Mouse (Mus musculus): ENCODE measurements around the gene 9930022D16Rik. TPM values are rescaled to one million over a fixed set of nuclear protein-coding genes. Genes with fewer than 3 reads are reported as not detected.

The 9930022D16Rik gene
- polyA plus RNA-seq (2015; fragmentation: Nextera tagmentation; extraction: Ambion mirVana), result not detected in 2 replicates

- H3K4me3 ChIP-seq (ENCODE audit: low read length), result no peak within 1 kb of the TSS
- no peak within 1 kb of the TSS for H3K27ac ChIP-seq (ENCODE audit: low read length)
- no peaks in the 10 kb centered on the region for H3K4me1 ChIP-seq (ENCODE audit: control insufficient read depth, insufficient read depth, low read length)
- H3K36me3 ChIP-seq (ENCODE audit: control insufficient read depth, insufficient read depth), result no peaks in the 10 kb centered on the region
- ATAC-seq (replicated peaks; ENCODE audit: extremely low read depth, insufficient read depth, low FRiP score), result no peak
- no peak within 1 kb of the TSS for H3K9ac ChIP-seq (ENCODE audit: low read length)
- H3K9me3 ChIP-seq (replicated peaks; ENCODE audit: control insufficient read depth, low read length), result no peaks in the 10 kb centered on the region; the same call in 1 of the 2 replicates
- H3K4me2 ChIP-seq (ENCODE audit: low read depth, low read length), result no peak within 1 kb of the TSS
- 64% methylated on average over 6 of the region's 6 CpGs for WGBS
- no peaks in the 10 kb centered on the region for H3K27me3 ChIP-seq (ENCODE audit: control insufficient read depth, insufficient read depth, low read length)
Observed at GRCm38 (mm10) chr11:109413617-109414016, at the start of gene 9930022D16Rik. TSS of gene 9930022D16Rik (plus strand) at chr11:109413917.

GRCm38 (mm10) chr11:109364337-109364736 is 49.4 kb upstream of the 9930022D16Rik start:
- H3K4me1 ChIP-seq (ENCODE audit: control insufficient read depth, insufficient read depth, low read length), result peaks cover 64% of the 10 kb centered on the region
- H3K9me3 ChIP-seq (replicated peaks; ENCODE audit: control insufficient read depth, low read length), result no peaks in the 10 kb centered on the region
- H3K4me2 ChIP-seq (ENCODE audit: low read depth, low read length), result peak overlapping the region; percentile 66

GRCm38 (mm10) chr11:109364881-109365280 is 48.8 kb upstream of the 9930022D16Rik start:
- peak overlapping the region; percentile 17; the same call in 1 of the 2 replicates for H3K27ac ChIP-seq (ENCODE audit: low read length)
- H3K9me3 ChIP-seq (replicated peaks; ENCODE audit: control insufficient read depth, low read length), result no peaks in the 10 kb centered on the region
- H3K4me2 ChIP-seq (ENCODE audit: low read depth, low read length), result peak overlapping the region; percentile 66
- ATAC-seq (replicated peaks; ENCODE audit: extremely low read depth, insufficient read depth, low FRiP score), result no peak
- peak overlapping the region; percentile 32 for H3K4me3 ChIP-seq (ENCODE audit: low read length)
- no peaks in the 10 kb centered on the region for H3K27me3 ChIP-seq (ENCODE audit: control insufficient read depth, insufficient read depth, low read length)
- peaks cover 67% of the 10 kb centered on the region for H3K4me1 ChIP-seq (ENCODE audit: control insufficient read depth, insufficient read depth, low read length)
- peak overlapping the region; percentile 61 for H3K9ac ChIP-seq (ENCODE audit: low read length)
- peaks cover 8% of the 10 kb centered on the region for H3K36me3 ChIP-seq (ENCODE audit: control insufficient read depth, insufficient read depth)
- WGBS, result 71% methylated on average over 10 of the region's 10 CpGs

More at GRCm38 (mm10) chr11:109364337-109364736, 49.4 kb upstream of the 9930022D16Rik start:
- 0 out of 2 replicates have a peak overlapping the region, but pooled peaks have one; percentile 7 for H3K27ac ChIP-seq (ENCODE audit: low read length)
- H3K27me3 ChIP-seq (ENCODE audit: control insufficient read depth, insufficient read depth, low read length), result no peaks in the 10 kb centered on the region
- no peak for ATAC-seq (replicated peaks; ENCODE audit: extremely low read depth, insufficient read depth, low FRiP score)
- WGBS, result 40% methylated on average over 2 of the region's 2 CpGs
- H3K36me3 ChIP-seq (ENCODE audit: control insufficient read depth, insufficient read depth), result peaks cover 8% of the 10 kb centered on the region
- H3K9ac ChIP-seq (ENCODE audit: low read length), result peak overlapping the region; percentile 61
- H3K4me3 ChIP-seq (ENCODE audit: low read length), result peak overlapping the region; percentile 32

- Histone ChIP-seq H3K4me3 (ENCODE audit: low read length) (no peak overlapping the region), H3K27ac (ENCODE audit: low read length) (no peak overlapping the region), H3K9me3 (replicated peaks; ENCODE audit: control insufficient read depth, low read length) (no peaks in the 10 kb centered on the region), H3K4me1 (ENCODE audit: control insufficient read depth, insufficient read depth, low read length) (peaks cover 64% of the 10 kb centered on the region), H3K9ac (ENCODE audit: low read length) (no peak overlapping the region), H3K27me3 (ENCODE audit: control insufficient read depth, insufficient read depth, low read length) (no peaks in the 10 kb centered on the region), H3K4me2 (ENCODE audit: low read depth, low read length) (no peak overlapping the region), H3K36me3 (ENCODE audit: control insufficient read depth, insufficient read depth) (peaks cover 8% of the 10 kb centered on the region)
- 94% methylated on average over 5 of the region's 5 CpGs for WGBS
- ATAC-seq (replicated peaks; ENCODE audit: extremely low read depth, insufficient read depth, low FRiP score), result no peak
Observed at GRCm38 (mm10) chr11:109365818-109366217, 47.9 kb upstream of the 9930022D16Rik start.

GRCm38 (mm10) chr11:109366802-109367579 is 46.7 kb upstream of the 9930022D16Rik start:
- WGBS, result 73% methylated on average over 15 of the region's 15 CpGs
- no peak overlapping the region for H3K27ac ChIP-seq (ENCODE audit: low read length)
- H3K4me2 ChIP-seq (ENCODE audit: low read depth, low read length), result 0 out of 2 replicates have a peak overlapping the region, but pooled peaks have one; percentile 9
- H3K9me3 ChIP-seq (replicated peaks; ENCODE audit: control insufficient read depth, low read length), result no peaks in the 10 kb centered on the region
- no peaks in the 10 kb centered on the region for H3K27me3 ChIP-seq (ENCODE audit: control insufficient read depth, insufficient read depth, low read length)
- peak overlapping the region; percentile 36; the same call in 1 of the 2 replicates for H3K9ac ChIP-seq (ENCODE audit: low read length)
- no peak for ATAC-seq (replicated peaks; ENCODE audit: extremely low read depth, insufficient read depth, low FRiP score)
- H3K36me3 ChIP-seq (ENCODE audit: control insufficient read depth, insufficient read depth), result peaks cover 8% of the 10 kb centered on the region
- peaks cover 62% of the 10 kb centered on the region for H3K4me1 ChIP-seq (ENCODE audit: control insufficient read depth, insufficient read depth, low read length)
- H3K4me3 ChIP-seq (ENCODE audit: low read length), result no peak overlapping the region

- Histone ChIP-seq H3K9me3 (replicated peaks; ENCODE audit: control insufficient read depth, low read length) (no peaks in the 10 kb centered on the region), H3K4me2 (ENCODE audit: low read depth, low read length) (no peak overlapping the region), H3K27me3 (ENCODE audit: control insufficient read depth, insufficient read depth, low read length) (no peaks in the 10 kb centered on the region), H3K4me1 (ENCODE audit: control insufficient read depth, insufficient read depth, low read length) (peaks cover 64% of the 10 kb centered on the region), H3K27ac (ENCODE audit: low read length) (no peak overlapping the region), H3K36me3 (ENCODE audit: control insufficient read depth, insufficient read depth) (peaks cover 12% of the 10 kb centered on the region), H3K4me3 (ENCODE audit: low read length) (no peak overlapping the region), H3K9ac (ENCODE audit: low read length) (no peak overlapping the region)
- peak; percentile 65; the same call in 1 of the 2 replicates for ATAC-seq (replicated peaks; ENCODE audit: extremely low read depth, insufficient read depth, low FRiP score)
- 75% methylated on average over 3 of the region's 3 CpGs for WGBS
Observed at GRCm38 (mm10) chr11:109369026-109369637, 44.6 kb upstream of the 9930022D16Rik start.

GRCm38 (mm10) chr11:109375412-109375811 is 38.3 kb upstream of the 9930022D16Rik start:
- peaks cover 51% of the 10 kb centered on the region for H3K4me1 ChIP-seq (ENCODE audit: control insufficient read depth, insufficient read depth, low read length)
- WGBS, result 65% methylated on average over 7 of the region's 7 CpGs

GRCm38 (mm10) chr11:109376484-109377143 is 37.1 kb upstream of the 9930022D16Rik start:
- WGBS, result 38% methylated on average over 7 of the region's 7 CpGs
- peak overlapping the region; percentile 72 for H3K27ac ChIP-seq (ENCODE audit: low read length)
- peaks cover 4% of the 10 kb centered on the region; the same call in 1 of the 2 replicates for H3K36me3 ChIP-seq (ENCODE audit: control insufficient read depth, insufficient read depth)
- H3K4me3 ChIP-seq (ENCODE audit: low read length), result no peak overlapping the region
- no peak for ATAC-seq (replicated peaks; ENCODE audit: extremely low read depth, insufficient read depth, low FRiP score)
- H3K9ac ChIP-seq (ENCODE audit: low read length), result 0 out of 2 replicates have a peak overlapping the region, but pooled peaks have one; percentile 26
- no peaks in the 10 kb centered on the region for H3K9me3 ChIP-seq (replicated peaks; ENCODE audit: control insufficient read depth, low read length)
- peaks cover 48% of the 10 kb centered on the region for H3K4me1 ChIP-seq (ENCODE audit: control insufficient read depth, insufficient read depth, low read length)
- no peak overlapping the region for H3K4me2 ChIP-seq (ENCODE audit: low read depth, low read length)
- H3K27me3 ChIP-seq (ENCODE audit: control insufficient read depth, insufficient read depth, low read length), result no peaks in the 10 kb centered on the region

More at GRCm38 (mm10) chr11:109375412-109375811, 38.3 kb upstream of the 9930022D16Rik start:
- ATAC-seq (replicated peaks; ENCODE audit: extremely low read depth, insufficient read depth, low FRiP score), result no peak
- Histone ChIP-seq H3K36me3 (ENCODE audit: control insufficient read depth, insufficient read depth) (peaks cover 4% of the 10 kb centered on the region; the same call in 1 of the 2 replicates), H3K4me2 (ENCODE audit: low read depth, low read length) (no peak overlapping the region), H3K9ac (ENCODE audit: low read length) (no peak overlapping the region), H3K27me3 (ENCODE audit: control insufficient read depth, insufficient read depth, low read length) (no peaks in the 10 kb centered on the region), H3K27ac (ENCODE audit: low read length) (no peak overlapping the region), H3K9me3 (replicated peaks; ENCODE audit: control insufficient read depth, low read length) (no peaks in the 10 kb centered on the region), H3K4me3 (ENCODE audit: low read length) (no peak overlapping the region)

All from heart, embryonic 16.5 days (tissue).